Mouse (Mus musculus) mouse embryonic stem cell (cell line): ENCODE results near the gene Klhdc4.

ENCODE experiments used
- in situ Hi-C, 2 experiments: fragments of 300-500 bp; cut with MboI; formaldehyde crosslinking; loops; 1 replicate in 1 of 2; 3 replicates in 1 of 2; pipeline ENCODE4 v1.14.3; 2019 to 2020; ENCODE audit warnings: low sequenced_read_pairs in 2 of 2, low pct_unique_long_range_greater_than_20kb in 1 of 2, mixed read lengths in 1 of 2; ENCODE audit not compliant: unreplicated experiment in 1 of 2

The Klhdc4 gene

DNA sequence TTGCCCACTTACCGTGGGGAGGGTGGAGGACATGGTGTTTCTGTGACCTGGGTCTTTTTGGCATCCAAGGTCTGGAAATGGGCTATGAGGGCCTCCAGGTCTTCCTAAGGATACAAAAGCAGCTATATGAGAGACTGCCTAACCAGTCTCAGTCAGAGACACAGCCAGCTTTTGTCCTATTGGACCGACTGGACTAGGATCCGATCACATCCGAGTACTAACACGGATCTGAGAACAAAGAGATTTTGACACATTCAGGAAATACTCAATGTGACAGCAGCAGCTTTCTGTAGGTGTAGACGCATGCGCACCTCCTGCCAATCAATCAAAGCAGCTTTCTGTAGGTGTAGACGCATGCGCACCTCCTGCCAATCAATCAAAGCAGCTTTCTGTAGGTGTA, 7.6 kb downstream of the Klhdc4 start:
- in situ Hi-C loops: no loop called here

DNA sequence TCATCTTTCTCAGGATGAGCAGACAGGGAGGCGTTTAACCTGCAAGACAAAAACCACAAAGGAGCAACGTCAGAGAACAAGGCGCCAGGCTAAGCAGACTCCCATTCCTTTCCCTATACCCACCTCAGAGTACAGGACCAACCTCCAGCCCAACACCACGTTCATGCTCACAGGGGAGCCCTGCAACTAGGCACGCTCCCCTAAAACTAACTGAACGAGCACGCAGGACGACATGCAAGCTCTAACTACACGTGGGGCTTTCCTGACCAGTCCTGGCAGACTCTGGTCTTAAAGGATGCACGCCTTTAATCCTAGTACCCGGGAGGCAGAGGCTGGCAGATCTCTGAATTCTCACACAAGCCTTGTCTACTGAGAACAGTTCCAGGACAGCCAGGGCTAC, 8.0 kb downstream of the Klhdc4 start:
- in situ Hi-C loops: no loop called here

DNA sequence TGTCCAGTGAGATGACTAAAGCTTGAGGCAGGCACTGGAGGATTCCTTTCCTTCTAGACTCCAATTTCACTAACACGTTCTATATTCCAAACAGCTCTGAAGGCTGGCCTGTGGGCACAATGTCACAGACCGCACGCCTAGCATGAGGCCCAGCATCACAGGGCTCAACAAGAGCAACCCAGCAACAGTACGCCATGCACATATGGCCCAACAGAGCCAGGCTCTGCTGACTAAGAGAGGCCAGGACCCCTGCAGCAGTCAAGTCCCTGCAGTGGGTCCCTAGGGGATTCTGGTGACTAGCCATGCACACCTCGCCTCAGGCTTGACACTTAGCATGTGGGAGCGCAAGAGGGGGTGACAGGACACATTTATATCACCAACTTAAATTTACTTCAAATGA, 8.5 kb downstream of the Klhdc4 start:
- in situ Hi-C loops: no loop called here

DNA sequence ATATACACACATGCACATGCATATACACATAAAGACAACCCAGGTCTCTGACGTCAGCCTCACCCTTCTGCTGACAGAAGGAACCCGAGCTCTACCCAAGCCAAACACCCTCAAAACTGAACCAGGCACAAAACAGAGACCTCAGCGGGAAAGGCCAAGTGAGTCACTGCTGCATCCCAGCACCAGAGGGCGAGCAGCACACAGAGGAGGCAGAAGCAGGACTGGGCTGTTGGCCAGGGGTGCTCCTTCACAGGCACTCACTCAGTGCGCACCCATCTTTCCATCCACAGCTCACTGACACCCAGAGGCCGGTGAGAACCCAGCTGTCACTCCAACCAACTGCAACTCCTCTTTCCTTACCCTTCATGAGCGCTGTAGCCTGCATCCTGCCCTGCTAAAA, 11.1 kb downstream of the Klhdc4 start:
- in situ Hi-C loops: no loop called here

GRCm38 (mm10) chr8:121811931-121812570, 17.3 kb downstream of the Klhdc4 start:
- in situ Hi-C loops: no loop called here

DNA sequence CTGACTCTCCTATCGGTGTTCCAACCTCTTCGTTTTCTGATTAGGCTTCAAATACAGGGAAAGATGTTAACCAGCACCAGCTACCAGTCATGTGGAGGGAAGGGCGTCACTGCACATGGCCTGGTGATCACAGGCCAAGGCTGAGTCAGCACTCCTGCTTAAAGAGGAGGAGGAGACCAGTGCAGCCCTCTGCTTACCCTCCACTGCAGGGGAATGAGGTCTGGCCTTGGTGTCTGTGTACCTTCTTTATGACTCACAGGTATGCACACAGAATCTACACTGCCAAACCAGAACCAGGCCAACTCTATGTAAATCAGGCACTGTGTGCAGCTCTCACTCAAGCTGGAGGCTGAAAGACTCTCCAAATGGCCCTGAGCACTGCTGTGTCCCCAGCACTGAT, 17.9 kb downstream of the Klhdc4 start:
- in situ Hi-C loops: no loop called here

- in situ Hi-C loops: no loop called here
These were observed 19.7 kb downstream of the Klhdc4 start for GRCm38 (mm10) chr8:121809524-121810155.

DNA sequence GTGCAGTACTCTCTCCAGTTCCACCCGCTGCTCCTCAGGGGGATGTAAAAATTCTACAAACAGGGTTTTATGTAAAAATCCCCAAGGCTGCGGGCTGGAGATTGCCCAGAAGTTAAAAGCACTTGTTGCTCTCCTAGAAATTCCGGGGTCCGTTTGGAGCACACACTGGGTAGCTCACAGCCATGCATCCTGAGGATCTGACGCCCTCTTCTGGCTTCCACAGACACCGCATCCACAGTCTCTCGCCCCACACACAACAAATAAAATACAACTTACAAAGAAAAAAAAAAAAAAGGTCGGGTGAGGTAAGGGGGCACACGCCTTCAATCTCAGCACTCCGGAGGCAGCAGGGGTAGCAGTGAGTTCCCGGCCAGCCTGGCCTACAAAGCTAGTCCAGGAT, 21.3 kb downstream of the Klhdc4 start:
- in situ Hi-C loops: no loop called here

DNA sequence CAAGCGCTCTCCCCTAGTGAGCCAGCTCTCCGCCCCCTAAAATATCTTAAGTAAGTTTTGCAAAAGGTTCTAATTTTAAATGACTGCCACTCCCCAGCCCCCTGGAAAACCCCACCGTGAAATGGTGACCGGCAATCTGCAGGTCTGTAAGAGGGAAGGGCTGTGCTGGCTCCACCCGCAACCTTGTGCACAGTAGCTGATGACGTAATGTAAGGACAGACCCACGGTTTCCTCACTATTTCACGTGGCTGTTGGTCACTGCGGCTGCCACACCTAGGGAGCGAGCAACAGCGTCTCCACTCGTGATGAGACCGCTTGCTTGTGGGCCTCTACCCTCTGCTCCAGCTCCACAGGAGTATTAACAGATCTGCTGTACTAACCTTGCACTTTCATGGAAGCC, 23.2 kb downstream of the Klhdc4 start:
- in situ Hi-C loops: no loop called here

DNA sequence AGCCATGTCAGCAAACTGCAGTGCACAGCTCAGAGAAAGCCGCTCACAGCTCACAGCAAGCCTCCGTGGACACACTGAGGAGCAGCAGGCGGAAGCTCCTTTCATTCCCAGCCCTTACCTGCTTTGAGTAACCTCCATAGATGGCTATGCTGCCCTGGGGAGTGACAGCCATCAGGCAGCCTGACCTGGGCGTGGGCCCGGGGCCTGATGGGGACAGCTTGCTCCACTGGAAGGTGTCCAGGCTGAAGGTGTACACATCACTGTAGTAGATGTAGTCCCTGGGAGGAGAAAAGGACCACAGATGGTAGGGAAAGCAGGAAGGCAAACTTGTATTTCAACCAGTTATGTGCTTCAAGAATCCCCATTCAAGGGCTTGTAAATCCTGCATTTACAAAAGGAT, 24.5 kb downstream of the Klhdc4 start:
- in situ Hi-C loops: no loop called here

GRCm38 (mm10) chr8:121798401-121798800, 31.0 kb downstream of the Klhdc4 start:
- in situ Hi-C loops: no loop called here

DNA sequence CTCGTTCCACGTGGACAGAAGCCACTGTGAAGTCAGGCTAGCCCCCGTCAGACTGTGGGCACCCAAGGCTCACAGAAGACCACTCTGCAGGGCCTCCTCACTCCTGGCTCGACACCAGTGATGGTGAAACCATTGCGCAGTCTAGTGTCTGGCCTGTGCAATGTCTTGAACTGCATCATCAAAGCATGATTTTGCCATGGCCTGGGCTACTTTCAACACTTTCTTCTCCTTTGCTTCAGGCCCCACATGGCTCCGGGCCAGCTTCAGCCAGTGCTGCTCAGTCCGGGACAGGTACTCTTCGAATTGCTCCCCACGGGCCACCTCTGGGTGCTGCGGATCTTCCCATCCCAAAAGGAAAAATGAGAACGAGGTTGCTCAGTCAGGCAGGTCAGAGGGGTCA, 33.0 kb downstream of the Klhdc4 start:
- in situ Hi-C loops: no loop called here

GRCm38 (mm10) chr8:121795461-121795860, 33.9 kb downstream of the Klhdc4 start:
- in situ Hi-C loops: no loop called here

DNA sequence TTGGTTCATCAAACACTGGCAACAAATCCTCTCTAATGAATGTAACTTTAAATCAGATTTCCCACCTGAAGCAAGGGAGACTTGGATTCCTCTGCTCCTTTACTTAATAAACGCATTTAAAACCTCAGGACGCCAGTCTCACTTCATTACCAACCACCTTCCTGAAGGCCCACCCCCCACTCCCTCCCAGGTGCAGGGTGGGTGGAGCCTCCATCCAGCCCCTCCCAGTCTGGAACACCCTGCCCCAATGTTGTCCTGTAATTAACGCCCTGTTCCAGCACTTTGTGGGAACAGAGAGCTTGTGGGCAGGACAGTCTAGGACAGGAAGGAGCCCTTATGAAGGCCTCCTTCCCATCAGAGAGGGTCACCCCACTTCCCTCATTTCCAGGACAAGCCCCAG, 35.2 kb downstream of the Klhdc4 start:
- in situ Hi-C loops: no loop called here

GRCm38 (mm10) chr8:121792627-121793026, 36.7 kb downstream of the Klhdc4 start:
- in situ Hi-C loops: no loop called here

GRCm38 (mm10) chr8:121792159-121792558, 37.2 kb downstream of the Klhdc4 start:
- in situ Hi-C loops: no loop called here

DNA sequence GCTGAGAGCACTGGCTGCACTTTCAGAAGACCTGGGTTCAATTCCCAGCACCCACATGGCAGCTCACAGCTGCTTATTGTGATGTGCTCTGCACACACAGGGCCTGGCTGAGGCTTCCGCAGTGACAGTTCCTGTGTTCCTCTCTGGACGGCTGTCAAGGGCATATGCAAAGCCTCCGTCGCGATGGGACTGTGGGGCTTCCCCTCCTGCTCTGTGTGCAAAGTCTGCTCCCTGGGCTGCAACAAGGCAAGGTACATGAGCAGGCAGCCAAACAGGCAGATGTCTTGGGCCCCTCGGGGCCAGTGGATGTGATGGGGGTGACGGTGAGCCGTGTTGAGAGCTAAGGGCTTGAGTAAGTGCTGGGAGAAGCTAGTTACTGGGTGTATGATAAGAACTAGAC, 40.6 kb downstream of the Klhdc4 start:
- in situ Hi-C loops: no loop called here

GRCm38 (mm10) chr8:121786542-121786941, 42.8 kb downstream of the Klhdc4 start:
- in situ Hi-C loops: no loop called here

- in situ Hi-C loops: no loop called here
These were observed 46.9 kb downstream of the Klhdc4 start for GRCm38 (mm10) chr8:121782493-121782892.

- in situ Hi-C loops: no loop called here
These were observed 55.5 kb downstream of the Klhdc4 start for GRCm38 (mm10) chr8:121773876-121774275.
